Comparison of ENCODE assay signal across 26 mouse cellular contexts in the genomic region with DNA sequence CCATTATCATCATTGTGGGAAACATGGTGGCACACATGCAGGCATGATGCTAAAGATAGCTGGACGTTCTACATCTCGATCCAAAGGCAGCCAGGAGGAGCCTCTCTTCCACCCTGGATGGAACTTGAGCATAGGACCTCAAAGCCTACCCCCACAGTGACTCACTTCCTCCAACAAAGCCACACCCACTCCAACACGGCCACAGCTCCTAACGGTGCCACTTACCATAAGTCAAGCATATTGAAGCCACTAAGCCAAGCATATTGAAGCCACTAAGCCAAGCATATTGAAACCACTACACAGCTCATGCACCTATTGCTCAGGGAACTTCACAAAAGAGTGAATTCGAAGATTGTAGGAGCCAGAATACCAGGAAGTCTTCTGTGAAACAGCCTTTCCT.
"Had no signal": no experiment of that assay in that cellular context is flagged by ENCODE, and none has a peak within 500 bp of the region (broad histone marks: within the 10 kb centered on the region; RNA-seq: fewer than 3 reads in every experiment).

No protein-coding gene starts in this region.

- H3K9ac ChIP-seq: heart, embryonic 12.5 days; hindbrain, embryonic 12.5 days; hindbrain, embryonic 14.5 days; intestine, embryonic 15.5 days; limb, embryonic 12.5 days; liver, embryonic 13.5 days had no signal

- H3K36me3 ChIP-seq: heart, embryonic 10.5 days; heart, embryonic 12.5 days; hindbrain, embryonic 10.5 days; hindbrain, embryonic 12.5 days; intestine, embryonic 15.5 days; limb, embryonic 10.5 days; limb, embryonic 12.5 days; liver, embryonic 13.5 days had no signal

- H3K4me1 ChIP-seq: heart, embryonic 10.5 days; heart, embryonic 12.5 days; hindbrain, embryonic 10.5 days; hindbrain, embryonic 12.5 days; intestine, embryonic 15.5 days; limb, embryonic 10.5 days; limb, embryonic 12.5 days; liver, embryonic 13.5 days had no signal

- DNase-seq: gastrocnemius, adult 2 months; gastrocnemius, postnatal 10 days; gastrocnemius, postnatal 36 days; heart, adult 18-20 months; heart, postnatal 10 days; heart, postnatal 4 days; kidney, adult 18-20 months; kidney, adult 8-10 months; kidney, postnatal 10 days; kidney, postnatal 25 days; kidney, postnatal 4 days; layer of hippocampus, postnatal 36 days; liver; liver, embryonic 13.5 days had no signal

- H3K4me3 ChIP-seq: gastrocnemius, adult 2 months; heart, embryonic 10.5 days; heart, embryonic 12.5 days; hindbrain, embryonic 10.5 days; hindbrain, embryonic 12.5 days; intestine, embryonic 15.5 days; layer of hippocampus, adult 2 months; limb, embryonic 10.5 days; limb, embryonic 12.5 days; liver, embryonic 13.5 days had no signal

- ATAC-seq: hindbrain, embryonic 16.5 days; inflammation-experienced regulatory T-cells, adult 6 months; intestine, embryonic 15.5 days; intestine, postnatal 0 days had no signal

- H3K9me3 ChIP-seq: heart, embryonic 10.5 days; heart, embryonic 12.5 days; hindbrain, embryonic 10.5 days; hindbrain, embryonic 12.5 days; intestine, embryonic 15.5 days; limb, embryonic 10.5 days; limb, embryonic 12.5 days; liver, embryonic 13.5 days had no signal

- H3K27ac ChIP-seq: gastrocnemius, adult 2 months; heart, embryonic 10.5 days; hindbrain, embryonic 10.5 days; hindbrain, embryonic 12.5 days; hindbrain, embryonic 14.5 days; intestine, embryonic 15.5 days; layer of hippocampus, adult 2 months; limb, embryonic 10.5 days; limb, embryonic 12.5 days; liver, embryonic 13.5 days had no signal

- H3K27me3 ChIP-seq: heart, embryonic 12.5 days; intestine, embryonic 15.5 days had no signal
